Mouse (Mus musculus) forebrain, embryonic 14.5 days (tissue): ENCODE measurements around the gene Atf6b. TPM values are rescaled to one million over a fixed set of nuclear protein-coding genes. Genes with fewer than 3 reads are reported as not detected.

ENCODE experiments used
- ATAC-seq: fragments of 200-750 bp; cut with Nextera tagmentation; 2 replicates; pipeline ENCODE4 v1.8.0; 2017; ENCODE audit warnings: mild to moderate bottlenecking, moderate library complexity
- DNase-seq: peaks from one replicate; pipeline ENCODE4 v3.0.0-alpha.2; 2015; ENCODE audit warnings: low spot score
- H3K27ac ChIP-seq: fragments of 300-500 bp; sonication (generic); 2 replicates; pipeline ENCODE4 v1.5.1; 2014; ENCODE audit warnings: low read depth, mild to moderate bottlenecking, control low read depth, low read length, moderate library complexity
- H3K27me3 ChIP-seq: fragments of 300-500 bp; sonication (generic); replicated peaks from 2 replicates; pipeline ENCODE4 v1.6.1; 2014; ENCODE audit warnings: low read length, control low read depth, mixed read lengths; ENCODE audit not compliant: control insufficient read depth, insufficient read depth
- H3K36me3 ChIP-seq: fragments of 300-500 bp; sonication (generic); 2 replicates; pipeline ENCODE4 v1.6.1; 2014; ENCODE audit warnings: low read length, control low read depth; ENCODE audit not compliant: control insufficient read depth, insufficient read depth
- H3K4me1 ChIP-seq: fragments of 300-500 bp; sonication (generic); 2 replicates; pipeline ENCODE4 v1.6.1; 2014; ENCODE audit warnings: antibody characterized with exemption, low read length, control low read depth; ENCODE audit not compliant: control insufficient read depth, insufficient read depth
- H3K4me2 ChIP-seq: fragments of 300-500 bp; sonication (generic); 2 replicates; pipeline ENCODE4 v1.6.1; 2014; ENCODE audit warnings: mild to moderate bottlenecking, control low read depth, low read length
- H3K4me3 ChIP-seq: fragments of 300-500 bp; sonication (generic); 2 replicates; pipeline ENCODE4 v1.5.1; 2014; ENCODE audit warnings: low read depth, low read length, control low read depth
- H3K9ac ChIP-seq: fragments of 300-500 bp; sonication (generic); 2 replicates; pipeline ENCODE4 v1.6.1; 2014; ENCODE audit warnings: mild to moderate bottlenecking, low read length, control low read depth, moderate library complexity
- H3K9me3 ChIP-seq: fragments of 300-500 bp; sonication (generic); replicated peaks from 2 replicates; pipeline ENCODE4 v1.6.1; 2016; ENCODE audit warnings: low read length, control low read depth, mixed read lengths; ENCODE audit not compliant: control insufficient read depth
- WGBS: fragments of 180-500 bp; shearing (Covaris S2); extraction: QIAGEN DNeasy Blood & Tissue Kit; methylation state at CpG from one replicate; pipeline ENCODE4 v1.1.7; 2014; 5-methylcytosine and 5-hydroxymethylcytosine counted together
- polyA plus RNA-seq: library from polyadenylated mRNA; unstranded; fragments of >200 nt; fragmentation: Nextera tagmentation; extraction: Ambion mirVana; gene quantifications from 2 replicates; pipeline ENCODE4 v1.2.1, GENCODE M21; 2014

Gene Atf6b
- polyA plus RNA-seq, 1 experiment from 2014 or later: 75.0 TPM

DNA sequence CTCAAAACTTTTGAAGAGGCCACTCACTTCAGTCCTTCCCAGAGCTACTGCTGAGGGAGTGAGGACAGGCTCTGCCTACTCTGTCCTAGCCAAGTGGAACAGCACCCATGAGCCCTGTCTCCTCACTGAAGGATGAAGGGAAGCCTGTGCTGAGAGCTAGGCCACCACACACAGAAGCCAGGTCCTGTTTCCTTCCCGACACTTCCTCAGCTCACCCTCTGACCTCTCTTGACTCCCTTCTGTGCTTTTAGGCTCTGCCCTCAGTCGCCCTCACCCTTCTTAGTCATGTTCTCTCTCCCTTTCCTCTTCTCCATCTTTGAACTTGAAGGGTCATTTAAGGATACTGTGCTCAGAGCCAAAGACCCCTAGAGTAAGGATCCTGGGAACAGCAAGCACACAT lies 10.3 kb downstream of the Atf6b start:
- H3K4me3 ChIP-seq: no peak overlapping the region
- ATAC-seq (no peak), DNase-seq (no peak)
- peaks cover 19% of the 10 kb centered on the region; the same call in 1 of the 2 replicates for H3K27me3 ChIP-seq
- H3K27ac ChIP-seq: no peak overlapping the region
- peaks cover 29% of the 10 kb centered on the region for H3K36me3 ChIP-seq
- no peak overlapping the region for H3K9ac ChIP-seq
- no peak overlapping the region for H3K4me2 ChIP-seq
- H3K9me3 ChIP-seq: no peaks in the 10 kb centered on the region
- no peaks in the 10 kb centered on the region; the same call in 1 of the 2 replicates for H3K4me1 ChIP-seq
- WGBS: 40% methylated on average over 2 of the region's 2 CpGs

DNA sequence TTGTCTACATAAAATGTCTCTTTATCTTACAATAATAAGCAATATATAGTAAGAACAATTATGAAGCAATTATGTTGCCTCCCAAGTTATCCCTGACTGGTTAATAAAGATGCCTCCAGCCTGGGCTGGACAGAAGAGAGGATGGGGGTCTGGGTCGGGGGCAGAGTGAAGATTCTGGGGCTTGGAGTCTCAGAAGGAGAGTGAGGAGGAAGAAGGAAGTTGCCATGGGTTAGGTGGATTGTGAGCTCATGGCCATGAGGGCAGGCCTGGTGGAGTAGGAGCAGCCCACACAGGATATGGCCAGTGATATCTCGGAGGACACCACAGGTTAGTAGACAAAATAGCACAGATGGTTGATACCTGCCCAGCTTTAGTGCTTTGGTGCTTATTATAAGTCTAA lies 11.2 kb downstream of the Atf6b start:
- 83% methylated on average over 2 of the region's 2 CpGs for WGBS
- Histone ChIP-seq H3K36me3 (peaks cover 20% of the 10 kb centered on the region), H3K4me1 (no peaks in the 10 kb centered on the region; the same call in 1 of the 2 replicates), H3K9me3 (no peaks in the 10 kb centered on the region), H3K9ac (no peak overlapping the region), H3K27me3 (peaks cover 19% of the 10 kb centered on the region; the same call in 1 of the 2 replicates), H3K27ac (no peak overlapping the region), H3K4me2 (no peak overlapping the region), H3K4me3 (no peak overlapping the region)
- ATAC-seq (no peak), DNase-seq (no peak)

DNA sequence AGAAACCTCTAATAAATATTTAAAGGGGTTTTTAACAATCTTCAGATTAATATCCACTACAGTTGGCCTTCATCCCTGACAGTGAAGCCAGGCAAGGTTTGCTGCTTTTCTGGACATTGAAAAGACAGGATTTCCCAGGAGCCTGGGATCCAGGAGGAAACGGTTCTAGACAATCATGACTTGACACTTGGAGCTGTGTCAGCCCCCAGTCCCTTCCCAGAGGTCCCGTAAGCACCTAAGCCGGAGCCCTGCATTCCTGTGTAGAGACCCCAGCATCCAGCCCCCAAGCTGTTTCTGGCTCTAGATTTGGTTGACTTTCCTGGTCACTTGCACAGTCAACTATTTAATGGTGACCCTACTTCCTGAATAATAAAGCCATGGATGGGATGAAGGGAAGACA lies 11.6 kb downstream of the Atf6b start:
- no peaks in the 10 kb centered on the region for H3K9me3 ChIP-seq
- H3K4me3 ChIP-seq: no peak overlapping the region
- no peak overlapping the region for H3K9ac ChIP-seq
- WGBS: 87% methylated on average over 3 of the region's 3 CpGs
- peaks cover 19% of the 10 kb centered on the region; the same call in 1 of the 2 replicates for H3K27me3 ChIP-seq
- no peak overlapping the region for H3K27ac ChIP-seq
- DNase-seq: no peak
- H3K4me1 ChIP-seq: no peaks in the 10 kb centered on the region; the same call in 1 of the 2 replicates
- ATAC-seq: no peak
- no peak overlapping the region for H3K4me2 ChIP-seq
- peaks cover 16% of the 10 kb centered on the region for H3K36me3 ChIP-seq

DNA sequence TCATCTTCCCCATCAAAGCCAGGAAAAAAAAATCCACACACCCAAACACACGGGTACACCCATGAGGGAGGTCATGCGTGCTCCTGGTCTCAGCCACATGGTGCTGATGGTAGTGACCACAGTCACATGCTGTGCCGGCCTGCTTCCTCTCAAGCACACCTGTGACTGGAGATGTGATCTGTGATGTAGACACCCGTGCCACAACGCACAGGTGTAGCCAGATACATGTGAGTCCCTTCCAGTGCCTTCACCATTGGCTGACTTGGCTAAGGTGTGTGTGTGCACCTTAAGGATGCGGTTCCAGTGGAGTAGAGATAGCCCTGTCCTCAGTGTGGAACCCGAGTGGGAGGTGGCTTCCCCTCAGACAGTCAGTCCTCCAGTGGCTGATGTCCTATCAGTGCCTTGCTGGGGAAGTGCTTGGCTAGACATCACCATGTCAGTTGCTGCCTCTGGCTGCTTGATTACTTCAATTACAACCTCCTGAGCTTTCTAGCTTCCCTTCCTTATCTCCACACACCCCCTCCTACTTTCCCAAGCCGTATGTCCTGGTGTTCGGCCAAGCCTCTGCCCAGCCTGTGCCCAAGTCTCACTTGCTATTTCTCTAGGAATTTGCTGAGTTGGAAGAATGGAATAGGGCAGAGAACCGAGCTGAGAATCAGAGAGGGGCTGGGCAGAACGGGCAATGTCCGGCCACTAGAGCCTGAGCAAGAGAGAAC lies 12.4 kb downstream of the Atf6b start:
- no peak for DNase-seq
- Histone ChIP-seq H3K9ac (no peak overlapping the region), H3K4me2 (no peak overlapping the region), H3K36me3 (peaks cover 9% of the 10 kb centered on the region; the same call in 1 of the 2 replicates), H3K4me3 (no peak overlapping the region), H3K27ac (no peak overlapping the region), H3K27me3 (peaks cover 19% of the 10 kb centered on the region; the same call in 1 of the 2 replicates), H3K9me3 (no peaks in the 10 kb centered on the region), H3K4me1 (no peaks in the 10 kb centered on the region; the same call in 1 of the 2 replicates)
- 72% methylated on average over 12 of the region's 12 CpGs for WGBS
- no peak for ATAC-seq

DNA sequence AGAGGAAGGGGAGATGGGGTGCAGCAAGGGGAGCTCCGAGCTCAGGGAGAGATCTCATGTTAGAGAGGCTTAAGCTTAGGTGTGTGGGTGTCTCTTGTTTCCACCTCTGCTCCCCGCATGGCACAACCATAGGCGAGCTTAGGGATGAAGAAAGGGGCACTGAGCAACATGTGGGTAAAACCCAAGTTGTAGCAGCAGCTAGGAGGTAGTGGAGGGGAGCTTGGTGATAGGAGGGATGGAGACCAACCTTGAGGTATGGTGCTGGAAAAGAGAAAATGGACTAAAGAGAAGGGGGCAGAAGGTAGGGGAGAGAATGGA lies 12.9 kb downstream of the Atf6b start:
- H3K4me1 ChIP-seq: no peaks in the 10 kb centered on the region; the same call in 1 of the 2 replicates
- WGBS: 75% methylated on average over 3 of the region's 3 CpGs
- peaks cover 19% of the 10 kb centered on the region; the same call in 1 of the 2 replicates for H3K27me3 ChIP-seq
- H3K4me3 ChIP-seq: no peak overlapping the region
- peaks cover 4% of the 10 kb centered on the region; the same call in 1 of the 2 replicates for H3K36me3 ChIP-seq
- H3K9ac ChIP-seq: no peak overlapping the region
- DNase-seq (no peak), ATAC-seq (no peak)
- no peaks in the 10 kb centered on the region for H3K9me3 ChIP-seq
- H3K27ac ChIP-seq: no peak overlapping the region
- no peak overlapping the region for H3K4me2 ChIP-seq

DNA sequence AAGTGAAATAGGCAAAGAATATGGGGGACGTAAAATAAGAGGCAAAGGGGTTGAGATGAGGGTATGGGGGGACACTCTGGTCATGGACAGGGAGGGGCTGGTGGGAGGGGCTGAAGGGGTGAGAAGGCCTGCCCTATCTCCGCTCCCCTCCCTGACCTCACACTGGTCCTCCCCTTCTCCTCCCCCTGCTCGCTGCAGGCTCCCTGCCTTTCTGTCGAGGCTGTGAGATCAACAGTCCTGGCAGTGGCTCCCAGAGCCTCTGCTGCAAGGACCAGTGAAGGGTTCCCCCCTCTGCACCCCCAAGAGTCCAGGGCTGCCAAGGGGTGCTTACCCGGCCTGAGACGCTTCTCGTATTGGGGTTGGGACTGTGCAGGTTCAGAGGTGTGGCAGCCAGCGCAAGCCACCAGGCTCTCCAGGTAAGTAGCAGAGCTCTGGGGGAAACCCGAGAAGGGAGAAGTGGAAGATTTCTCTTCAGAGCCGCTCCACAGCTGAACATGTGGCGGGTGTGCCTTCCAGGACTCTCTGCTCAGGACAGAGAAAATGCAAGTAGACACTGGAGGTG lies 13.4 kb downstream of the Atf6b start:
- Histone ChIP-seq H3K9me3 (no peaks in the 10 kb centered on the region), H3K4me2 (no peak overlapping the region), H3K36me3 (no peaks in the 10 kb centered on the region), H3K9ac (no peak overlapping the region), H3K27me3 (peaks cover 19% of the 10 kb centered on the region; the same call in 1 of the 2 replicates), H3K27ac (no peak overlapping the region), H3K4me3 (no peak overlapping the region), H3K4me1 (no peaks in the 10 kb centered on the region; the same call in 1 of the 2 replicates)
- DNase-seq (no peak), ATAC-seq (no peak)
- 39% methylated on average over 11 of the region's 11 CpGs for WGBS

DNA sequence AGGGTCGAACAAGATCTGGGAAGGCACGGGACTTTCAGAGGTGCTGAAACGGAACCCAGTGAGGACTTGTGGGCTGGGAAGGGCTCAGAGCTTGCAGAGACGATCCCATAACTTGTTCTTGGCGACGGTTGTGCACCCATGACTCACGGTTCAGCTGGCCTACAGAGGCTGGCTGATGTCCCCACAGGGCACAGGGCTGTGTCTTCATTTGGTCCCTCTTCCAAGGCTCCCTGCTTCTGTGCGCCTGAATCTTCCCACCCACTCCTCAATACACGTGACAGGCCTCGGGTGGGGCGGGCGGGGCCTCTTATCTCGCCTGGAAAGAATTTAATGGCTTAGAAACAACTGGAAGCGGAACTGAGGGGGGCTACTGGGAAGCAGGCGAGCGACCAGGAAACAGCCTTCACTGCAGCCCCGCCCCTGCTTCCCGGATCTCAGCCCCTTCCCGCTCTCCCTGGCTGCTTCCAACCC lies 14.2 kb downstream of the Atf6b start:
- WGBS: 9% methylated on average over 19 of the region's 19 CpGs
- no peaks in the 10 kb centered on the region; the same call in 1 of the 2 replicates for H3K4me1 ChIP-seq
- H3K4me3 ChIP-seq: no peak overlapping the region; the same call in 1 of the 2 replicates
- H3K27ac ChIP-seq: no peak overlapping the region
- H3K4me2 ChIP-seq: no peak overlapping the region; the same call in none of the 2 replicates
- H3K36me3 ChIP-seq: no peaks in the 10 kb centered on the region
- ATAC-seq (no peak), DNase-seq (no peak)
- H3K9me3 ChIP-seq: no peaks in the 10 kb centered on the region
- H3K27me3 ChIP-seq: peaks cover 19% of the 10 kb centered on the region; the same call in 1 of the 2 replicates
- no peak overlapping the region for H3K9ac ChIP-seq

DNA sequence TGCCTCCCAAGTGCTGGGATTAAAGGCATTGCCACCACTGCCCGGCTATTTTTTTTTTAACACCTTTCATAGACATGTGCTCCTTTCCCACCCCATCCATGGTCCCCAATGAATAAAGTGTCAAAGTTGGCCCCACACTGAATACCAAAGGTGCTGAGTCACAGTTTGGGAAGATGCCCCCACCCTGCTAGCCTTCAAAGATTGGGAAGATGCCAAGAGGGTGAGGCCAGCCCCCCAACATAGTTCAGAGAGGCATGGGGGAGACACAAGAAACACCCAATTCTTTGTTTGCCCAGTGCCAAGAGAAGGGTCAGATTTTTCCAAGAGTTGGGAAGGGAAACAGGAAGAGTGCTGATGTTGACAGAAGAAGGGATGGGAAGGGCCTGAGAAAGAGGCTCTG lies 15.5 kb downstream of the Atf6b start:
- DNase-seq (no peak), ATAC-seq (no peak)
- H3K27me3 ChIP-seq: peaks cover 19% of the 10 kb centered on the region; the same call in 1 of the 2 replicates
- 82% methylated on average over 1 of the region's 1 CpGs for WGBS
- H3K4me1 ChIP-seq: no peaks in the 10 kb centered on the region; the same call in 1 of the 2 replicates
- no peaks in the 10 kb centered on the region for H3K36me3 ChIP-seq
- no peak overlapping the region for H3K4me3 ChIP-seq
- no peaks in the 10 kb centered on the region for H3K9me3 ChIP-seq
- no peak overlapping the region for H3K4me2 ChIP-seq
- H3K27ac ChIP-seq: no peak overlapping the region
- no peak overlapping the region for H3K9ac ChIP-seq

DNA sequence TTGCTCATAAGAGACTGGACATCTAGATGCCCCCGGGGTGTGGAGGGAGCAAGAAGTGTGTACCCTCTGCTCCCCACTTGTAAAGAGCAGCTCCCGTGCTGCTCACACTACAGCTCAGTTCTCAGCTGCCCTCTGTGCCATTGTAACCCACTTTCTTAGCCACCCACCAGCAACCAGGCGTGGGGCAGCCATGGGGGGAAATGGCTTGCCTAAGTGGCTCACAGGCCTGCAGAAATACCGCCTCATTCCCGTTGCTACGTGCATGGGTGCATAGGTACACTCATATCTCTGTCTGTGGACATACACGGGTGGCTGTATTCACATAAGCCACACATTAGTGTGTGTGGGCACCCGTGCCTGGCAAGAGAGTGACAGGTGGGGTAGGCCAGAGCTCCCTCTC lies 16.0 kb downstream of the Atf6b start:
- 84% methylated on average over 8 of the region's 8 CpGs for WGBS
- H3K4me3 ChIP-seq: no peak overlapping the region
- no peaks in the 10 kb centered on the region for H3K36me3 ChIP-seq
- no peak overlapping the region for H3K4me2 ChIP-seq
- H3K27ac ChIP-seq: no peak overlapping the region
- H3K4me1 ChIP-seq: no peaks in the 10 kb centered on the region; the same call in 1 of the 2 replicates
- DNase-seq (no peak), ATAC-seq (no peak)
- peaks cover 19% of the 10 kb centered on the region; the same call in 1 of the 2 replicates for H3K27me3 ChIP-seq
- H3K9me3 ChIP-seq: no peaks in the 10 kb centered on the region
- no peak overlapping the region for H3K9ac ChIP-seq
